9 mouse cellular contexts compared by ENCODE assay signal in genomic region chr4:141114521-141114981, GRCm38 (mm10). TPM values are rescaled to one million over a fixed set of nuclear protein-coding genes. Genes with fewer than 3 reads are reported as not detected.
DNase-seq lines count a peak whose midpoint lies in the region; ATAC-seq lines count a peak whose summit lies in the region.
"Had no signal": no experiment of that assay in that cellular context is flagged by ENCODE, and none has a peak within 500 bp of the region (broad histone marks: within the 10 kb centered on the region; RNA-seq: fewer than 3 reads in every experiment).

No protein-coding gene starts in this region.

- H3K9me3 ChIP-seq in heart, embryonic 10.5 days: no peaks in the 10 kb centered on the region; the same call in 1 of the 2 replicates
- no peaks in the 10 kb centered on the region for H3K9me3 ChIP-seq in midbrain, embryonic 15.5 days

- peaks cover 34% of the 10 kb centered on the region for H3K4me1 ChIP-seq in heart, embryonic 10.5 days
- H3K4me1 ChIP-seq in midbrain, embryonic 15.5 days: no peaks in the 10 kb centered on the region; the same call in 1 of the 2 replicates

- ATAC-seq in midbrain, embryonic 15.5 days (replicated peaks): no peak
- ATAC-seq in megakaryocyte progenitor cell, adult 5-6 weeks (replicated peaks; ENCODE audit: poor library complexity): no peak
- ATAC-seq in granulocyte monocyte progenitor cell, adult 5-6 weeks (replicated peaks; ENCODE audit: poor library complexity, severe bottlenecking): no peak
- ATAC-seq: Patski had no signal

- H3K27me3 ChIP-seq in heart, embryonic 10.5 days (ENCODE audit: insufficient read depth, poor library complexity, severe bottlenecking): no peaks in the 10 kb centered on the region
- H3K27me3 ChIP-seq in midbrain, embryonic 15.5 days (replicated peaks): no peaks in the 10 kb centered on the region
- H3K27me3 ChIP-seq: Patski had no signal

- H3K4me2 ChIP-seq in midbrain, embryonic 15.5 days: no peak overlapping the region

- no peak for DNase-seq in heart, embryonic 10.5 days (ENCODE audit: low spot score)
- no peak for DNase-seq in heart, postnatal 25 days (ENCODE audit: low spot score)
- peak; percentile 31 to 36 for DNase-seq in frontal cortex, postnatal 36 days (ENCODE audit: low spot score in 2 of 2)
- peak; percentile 69 for DNase-seq in layer of hippocampus, adult 9-11 months
- DNase-seq in thymus, postnatal 4 days: no peak

- no peak overlapping the region for H3K4me3 ChIP-seq in heart, embryonic 10.5 days
- H3K4me3 ChIP-seq in midbrain, embryonic 15.5 days: no peak overlapping the region

- intact Hi-C loops in heart, postnatal 25 days (cut with DNase I): no loop called here

- H3K36me3 ChIP-seq in heart, embryonic 10.5 days: peaks cover 93% of the 10 kb centered on the region
- H3K36me3 ChIP-seq in midbrain, embryonic 15.5 days (replicated peaks): peaks cover 15% of the 10 kb centered on the region; the same call in 1 of the 2 replicates

- WGBS in heart, embryonic 10.5 days: 90% methylated on average over 6 of the region's 6 CpGs
- 70% methylated on average over 6 of the region's 6 CpGs for WGBS in midbrain, embryonic 15.5 days

- H3K9ac ChIP-seq in midbrain, embryonic 15.5 days: no peak overlapping the region

- peak overlapping the region; percentile 36; the same call in 1 of the 2 replicates for H3K27ac ChIP-seq in heart, embryonic 10.5 days
- H3K27ac ChIP-seq in midbrain, embryonic 15.5 days: peak overlapping the region; percentile 28; the same call in 1 of the 2 replicates

RNA-seq across cellular contexts. Expression of gene Szrd1, which starts 25.0 kb away (rescaled TPM):
- 36.6 and 39.0 TPM in 2 replicates for polyA plus RNA-seq in heart, embryonic 10.5 days (2016; fragmentation: Nextera tagmentation; extraction: Ambion mirVana)
- 10 to 100 TPM; 85.1 to 96.1 TPM for total RNA-seq in heart, postnatal 25 days (2021)
- polyA plus RNA-seq in midbrain, embryonic 15.5 days (2015; fragmentation: Nextera tagmentation; extraction: Ambion mirVana): 24.4 and 26.0 TPM in 2 replicates
- 33.2 and 43.0 TPM in 2 replicates for total RNA-seq in megakaryocyte progenitor cell, adult 5-6 weeks (2015)
- total RNA-seq in megakaryocyte progenitor cell, adult 5-6 weeks (2017): 38.8 and 52.7 TPM in 2 replicates
- 41.1 and 54.8 TPM in 2 replicates for total RNA-seq in granulocyte monocyte progenitor cell, adult 5-6 weeks (2014; fragmentation: Nextera tagmentation)
- total RNA-seq in granulocyte monocyte progenitor cell, adult 5-6 weeks (2017): 58.0 and 63.0 TPM in 2 replicates

RNA-seq across cellular contexts. Expression of gene Spata21, which starts 26.4 kb away (rescaled TPM):
- polyA plus RNA-seq in heart, embryonic 10.5 days (2016; fragmentation: Nextera tagmentation; extraction: Ambion mirVana): 0.05 TPM in 1 of 2 replicates, not detected in the other
- total RNA-seq in heart, postnatal 25 days (2021): not detected
- polyA plus RNA-seq in midbrain, embryonic 15.5 days (2015; fragmentation: Nextera tagmentation; extraction: Ambion mirVana): 0.27 and 0.87 TPM in 2 replicates
- total RNA-seq in megakaryocyte progenitor cell, adult 5-6 weeks (2015): not detected in 2 replicates
- not detected in 2 replicates for total RNA-seq in megakaryocyte progenitor cell, adult 5-6 weeks (2017)
- not detected in 2 replicates for total RNA-seq in granulocyte monocyte progenitor cell, adult 5-6 weeks (2014; fragmentation: Nextera tagmentation)
- not detected in 2 replicates for total RNA-seq in granulocyte monocyte progenitor cell, adult 5-6 weeks (2017)
- polyA plus RNA-seq: Patski had no signal

RNA-seq across cellular contexts. Expression of gene Fbxo42, which starts 33.2 kb away (rescaled TPM):
- 16.3 and 21.8 TPM in 2 replicates for polyA plus RNA-seq in heart, embryonic 10.5 days (2016; fragmentation: Nextera tagmentation; extraction: Ambion mirVana)
- 10 to 100 TPM in 1 of 2 experiments, 1 to 10 TPM in 1; 10.0 to 10.1 TPM for total RNA-seq in heart, postnatal 25 days (2021)
- 28.5 and 30.0 TPM in 2 replicates for polyA plus RNA-seq in midbrain, embryonic 15.5 days (2015; fragmentation: Nextera tagmentation; extraction: Ambion mirVana)
- 15.4 and 16.4 TPM in 2 replicates for total RNA-seq in megakaryocyte progenitor cell, adult 5-6 weeks (2015)
- 10.5 and 11.4 TPM in 2 replicates for total RNA-seq in megakaryocyte progenitor cell, adult 5-6 weeks (2017)
- 16.5 and 18.6 TPM in 2 replicates for total RNA-seq in granulocyte monocyte progenitor cell, adult 5-6 weeks (2014; fragmentation: Nextera tagmentation)
- total RNA-seq in granulocyte monocyte progenitor cell, adult 5-6 weeks (2017): 7.2 and 7.8 TPM in 2 replicates

RNA-seq across cellular contexts. Expression of gene Necap2, which starts 36.4 kb away (rescaled TPM):
- polyA plus RNA-seq in heart, embryonic 10.5 days (2016; fragmentation: Nextera tagmentation; extraction: Ambion mirVana): 41.9 and 53.4 TPM in 2 replicates
- total RNA-seq in heart, postnatal 25 days (2021): 10 to 100 TPM; 17.2 TPM
- 55.9 and 56.0 TPM in 2 replicates for polyA plus RNA-seq in midbrain, embryonic 15.5 days (2015; fragmentation: Nextera tagmentation; extraction: Ambion mirVana)
- 33.5 and 37.1 TPM in 2 replicates for total RNA-seq in megakaryocyte progenitor cell, adult 5-6 weeks (2015)
- 50.4 and 64.3 TPM in 2 replicates for total RNA-seq in megakaryocyte progenitor cell, adult 5-6 weeks (2017)
- 30.6 and 52.4 TPM in 2 replicates for total RNA-seq in granulocyte monocyte progenitor cell, adult 5-6 weeks (2014; fragmentation: Nextera tagmentation)
- 45.5 and 54.2 TPM in 2 replicates for total RNA-seq in granulocyte monocyte progenitor cell, adult 5-6 weeks (2017)

RNA-seq across cellular contexts. Expression of gene Crocc, which starts 54.2 kb away (rescaled TPM):
- polyA plus RNA-seq in heart, embryonic 10.5 days (2016; fragmentation: Nextera tagmentation; extraction: Ambion mirVana): 4.7 and 6.4 TPM in 2 replicates
- 1 to 10 TPM; 5.1 to 5.4 TPM for total RNA-seq in heart, postnatal 25 days (2021)
- polyA plus RNA-seq in midbrain, embryonic 15.5 days (2015; fragmentation: Nextera tagmentation; extraction: Ambion mirVana): 7.0 and 8.9 TPM in 2 replicates
- 1.1 and 3.3 TPM in 2 replicates for total RNA-seq in megakaryocyte progenitor cell, adult 5-6 weeks (2015)
- total RNA-seq in megakaryocyte progenitor cell, adult 5-6 weeks (2017): 5.8 and 6.0 TPM in 2 replicates
- 6.4 and 8.0 TPM in 2 replicates for total RNA-seq in granulocyte monocyte progenitor cell, adult 5-6 weeks (2014; fragmentation: Nextera tagmentation)
- total RNA-seq in granulocyte monocyte progenitor cell, adult 5-6 weeks (2017): 6.5 and 7.0 TPM in 2 replicates

Comparison
In these comparisons a context has a peak if more than half of its experiments do, and no peak if none do; other contexts are left out.
1. DNase-seq: peak in frontal cortex, postnatal 36 days (2 of 2) and layer of hippocampus, adult 9-11 months (single experiment); none in heart, embryonic 10.5 days (single experiment), heart, postnatal 25 days (single experiment) and thymus, postnatal 4 days (single experiment).